Mouse (Mus musculus): ENCODE measurements at regions not wholly inside any gene's neighbourhood (a gene's known extent, or its start where the extent isn't known, plus 50 kb on each side); places are given as distances from the start of the nearest gene placed in this dataset.
A peak's percentile ranks its signal among the peaks of the same experiment; 100 is the strongest.
"Not testable (repeated sequence)": the region's sequence is repeated elsewhere in the genome, so short reads cannot be mapped to it uniquely, and the experiment has no call there.

GRCm38 (mm10) chr13:115911524-115912459 lies 397.7 kb downstream of the Isl1 start:
- DNase-seq (ENCODE audit: low spot score in 2 of 2): no peak

- DNase-seq (ENCODE audit: low spot score in 2 of 2): no peak
These were observed 398.5 kb downstream of the Isl1 start for GRCm38 (mm10) chr13:115910866-115911449.

GRCm38 (mm10) chr13:115880616-115881015 lies 428.9 kb downstream of the Isl1 start:
- DNase-seq (ENCODE audit: low spot score in 2 of 2): no peak

- DNase-seq (ENCODE audit: low spot score in 2 of 2): no peak
These were observed 449.0 kb downstream of the Isl1 start for GRCm38 (mm10) chr13:115860480-115860879.

GRCm38 (mm10) chr13:115856632-115857031 lies 452.9 kb downstream of the Isl1 start:
- no peak for DNase-seq (ENCODE audit: low spot score in 2 of 2)

GRCm38 (mm10) chr13:115852689-115853356 lies 456.7 kb downstream of the Isl1 start:
- DNase-seq (ENCODE audit: low spot score in 2 of 2): no peak

- no peak for DNase-seq (ENCODE audit: low spot score in 2 of 2)
These were observed 466.4 kb downstream of the Isl1 start for GRCm38 (mm10) chr13:115843121-115843520.

- no peak for DNase-seq (ENCODE audit: low spot score in 2 of 2)
These were observed 473.2 kb downstream of the Isl1 start for GRCm38 (mm10) chr13:115836203-115836768.

GRCm38 (mm10) chr13:115825191-115825590 lies 484.3 kb downstream of the Isl1 start:
- no peak for DNase-seq (ENCODE audit: low spot score in 2 of 2)

GRCm38 (mm10) chr13:115822527-115822926 lies 487.0 kb downstream of the Isl1 start:
- DNase-seq (ENCODE audit: low spot score in 2 of 2): no peak

- no peak for DNase-seq (ENCODE audit: low spot score in 2 of 2)
These were observed 495.3 kb downstream of the Isl1 start for GRCm38 (mm10) chr13:115814211-115814610.

GRCm38 (mm10) chr13:115799294-115799693 lies 510.2 kb downstream of the Isl1 start:
- no peak for DNase-seq (ENCODE audit: low spot score in 2 of 2)

- no peak for DNase-seq (ENCODE audit: low spot score in 2 of 2)
These were observed 558.2 kb downstream of the Isl1 start for GRCm38 (mm10) chr13:115751271-115751670.

GRCm38 (mm10) chr13:115742080-115742479 lies 567.4 kb downstream of the Isl1 start:
- DNase-seq (ENCODE audit: low spot score in 2 of 2): not testable (repeated sequence)

- no peak for DNase-seq (ENCODE audit: low spot score in 2 of 2)
These were observed 581.5 kb downstream of the Isl1 start for GRCm38 (mm10) chr13:115727986-115728385.

GRCm38 (mm10) chr13:115725356-115725952 lies 584.0 kb downstream of the Isl1 start:
- peak in 1 of 2 experiments; percentile 1 for DNase-seq (ENCODE audit: low spot score in 2 of 2)

- no peak for DNase-seq (ENCODE audit: low spot score in 2 of 2)
These were observed 590.2 kb downstream of the Isl1 start for GRCm38 (mm10) chr13:115719276-115719675.

- no peak for DNase-seq (ENCODE audit: low spot score in 2 of 2)
These were observed 590.6 kb downstream of the Isl1 start for GRCm38 (mm10) chr13:115718859-115719258.

GRCm38 (mm10) chr13:115696197-115696596 lies 594.4 kb upstream of the Itga1 start:
- no peak for DNase-seq (ENCODE audit: low spot score in 2 of 2)

- no peak for DNase-seq (ENCODE audit: low spot score in 2 of 2)
These were observed 585.7 kb upstream of the Itga1 start for GRCm38 (mm10) chr13:115687426-115687825.

GRCm38 (mm10) chr13:115679591-115679990 lies 577.8 kb upstream of the Itga1 start:
- peak; percentile 4 to 17 for DNase-seq (ENCODE audit: low spot score in 2 of 2)

- no peak for DNase-seq (ENCODE audit: low spot score in 2 of 2)
These were observed 575.1 kb upstream of the Itga1 start for GRCm38 (mm10) chr13:115676836-115677235.

Data from right cerebral cortex, adult 2 months (tissue).